10 mouse cellular contexts compared by ENCODE assay signal in the genomic region with DNA sequence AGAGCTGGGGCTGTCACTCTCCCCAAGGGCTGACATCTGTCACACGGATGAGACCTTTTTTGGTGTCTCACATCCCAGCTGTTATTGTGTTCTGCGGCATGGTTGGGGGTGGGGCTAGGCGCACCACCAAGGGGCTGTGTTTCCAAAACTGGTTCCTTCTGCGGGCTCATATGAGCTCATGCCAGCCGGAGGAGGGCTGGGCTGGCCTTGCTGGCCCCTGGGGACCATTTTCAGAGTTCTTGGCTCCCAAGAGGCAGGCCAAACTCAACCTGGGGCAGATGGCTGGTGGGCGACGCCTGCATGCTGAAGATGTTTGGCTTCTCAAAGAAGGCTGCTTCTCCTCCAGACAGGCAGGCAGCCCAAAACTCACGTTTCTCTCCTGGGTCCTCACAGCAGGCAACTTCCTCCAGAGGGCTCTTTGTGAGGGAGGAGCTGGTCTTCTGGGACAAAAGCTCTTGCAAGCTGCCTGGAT.
DNase-seq lines count a peak whose midpoint lies in the region; ATAC-seq and TF ChIP-seq lines count a peak whose summit lies in the region.
"Had no signal": no experiment of that assay in that cellular context is flagged by ENCODE, and none has a peak within 500 bp of the region (broad histone marks: within the 10 kb centered on the region; RNA-seq: fewer than 3 reads in every experiment).

No protein-coding gene starts in this region.

- no peak for TF ChIP-seq EP300 in stomach, postnatal 0 days (optimal IDR thresholded peaks at IDR 0.05)

- ATAC-seq in forebrain, embryonic 11.5 days (replicated peaks; ENCODE audit: low FRiP score) = no peak
- ATAC-seq in stomach, postnatal 0 days (ENCODE audit: low FRiP score, low TSS enrichment) = no peak

- H3K4me3 ChIP-seq in forebrain, embryonic 10.5 days = no peak overlapping the region
- no peak overlapping the region for H3K4me3 ChIP-seq in forebrain, embryonic 11.5 days (ENCODE audit: low read depth, low read length)
- no peak overlapping the region for H3K4me3 ChIP-seq in stomach, postnatal 0 days (ENCODE audit: low read depth, low read length)
- H3K4me3 ChIP-seq: heart, embryonic 13.5 days had no signal

- H3K9ac ChIP-seq in forebrain, embryonic 11.5 days (ENCODE audit: low read length) = no peak overlapping the region
- no peak overlapping the region for H3K9ac ChIP-seq in stomach, postnatal 0 days (ENCODE audit: low read length)
- H3K9ac ChIP-seq: heart, embryonic 13.5 days had no signal

- peak overlapping the region; percentile 40; the same call in 1 of the 2 replicates for H3K27ac ChIP-seq in forebrain, embryonic 10.5 days
- no peak overlapping the region for H3K27ac ChIP-seq in forebrain, embryonic 11.5 days (ENCODE audit: low read depth, low read length)
- H3K27ac ChIP-seq in stomach, postnatal 0 days (replicated peaks) = no peak overlapping the region
- H3K27ac ChIP-seq: heart, embryonic 13.5 days had no signal

- H3K36me3 ChIP-seq in forebrain, embryonic 10.5 days (replicated peaks) = no peaks in the 10 kb centered on the region
- no peaks in the 10 kb centered on the region for H3K36me3 ChIP-seq in forebrain, embryonic 11.5 days (ENCODE audit: control insufficient read depth, insufficient read depth, low read length)
- H3K36me3 ChIP-seq in stomach, postnatal 0 days (ENCODE audit: control insufficient read depth, insufficient read depth, low read length) = no peaks in the 10 kb centered on the region
- H3K36me3 ChIP-seq: heart, embryonic 13.5 days had no signal

- 58% methylated on average over 8 of the region's 8 CpGs for WGBS in forebrain, embryonic 10.5 days
- WGBS in forebrain, embryonic 11.5 days = 60% methylated on average over 8 of the region's 8 CpGs
- WGBS in stomach, postnatal 0 days = 51% methylated on average over 8 of the region's 8 CpGs

- H3K9me3 ChIP-seq in forebrain, embryonic 10.5 days = peaks cover 14% of the 10 kb centered on the region; the same call in 1 of the 2 replicates
- no peaks in the 10 kb centered on the region; the same call in 1 of the 2 replicates for H3K9me3 ChIP-seq in forebrain, embryonic 11.5 days (ENCODE audit: control insufficient read depth, low read length)
- H3K9me3 ChIP-seq in stomach, postnatal 0 days (ENCODE audit: control insufficient read depth, low read length) = no peaks in the 10 kb centered on the region

- no peak for TF ChIP-seq CTCF in stomach, postnatal 0 days (IDR thresholded peaks at IDR 0.05; ENCODE audit: low read depth)

- no peak overlapping the region for H3K4me2 ChIP-seq in forebrain, embryonic 11.5 days (ENCODE audit: low read depth, low read length, severe bottlenecking)
- H3K4me2 ChIP-seq in stomach, postnatal 0 days (replicated peaks; ENCODE audit: low read depth) = no peak overlapping the region
- H3K4me2 ChIP-seq: heart, embryonic 13.5 days; midbrain, embryonic 11.5 days had no signal

- H3K27me3 ChIP-seq in forebrain, embryonic 10.5 days (ENCODE audit: poor library complexity, severe bottlenecking) = 0 out of 2 replicates have a peak, but pooled peaks cover 4% of the 10 kb centered on the region
- H3K27me3 ChIP-seq in forebrain, embryonic 11.5 days (ENCODE audit: control insufficient read depth, insufficient read depth, low read length) = no peaks in the 10 kb centered on the region
- no peaks in the 10 kb centered on the region for H3K27me3 ChIP-seq in stomach, postnatal 0 days (ENCODE audit: control insufficient read depth, insufficient read depth, low read length)

- DNase-seq in forebrain, embryonic 10.5 days (ENCODE audit: extremely low spot score, low spot score) = no peak
- no peak for DNase-seq in forebrain, embryonic 11.5 days (ENCODE audit: low spot score)
- peak; percentile 54 for DNase-seq in A20 (ENCODE audit: low read depth, low spot score)
- peak; percentile 40 to 53 for DNase-seq in frontal cortex, postnatal 10 days (ENCODE audit: low spot score in 2 of 2)
- peak; percentile 66 to 75 for DNase-seq in right cerebral cortex, postnatal 36 days (ENCODE audit: low spot score in 2 of 2)
- no peak for DNase-seq in stomach, postnatal 0 days (ENCODE audit: low spot score)
- DNase-seq in T-cell, adult 2 months (ENCODE audit: low spot score) = no peak
- no peak for DNase-seq in kidney, adult 18-20 months

- H3K4me1 ChIP-seq in forebrain, embryonic 10.5 days = peaks cover 21% of the 10 kb centered on the region
- no peaks in the 10 kb centered on the region for H3K4me1 ChIP-seq in forebrain, embryonic 11.5 days (replicated peaks; ENCODE audit: control insufficient read depth, insufficient read depth, low read length)
- no peaks in the 10 kb centered on the region for H3K4me1 ChIP-seq in stomach, postnatal 0 days (replicated peaks; ENCODE audit: control insufficient read depth, insufficient read depth)
- H3K4me1 ChIP-seq: heart, embryonic 13.5 days had no signal

Comparison
In these comparisons a context has a peak if more than half of its experiments do, and no peak if none do; other contexts are left out.
1. DNase-seq: peak in A20 (single experiment), frontal cortex, postnatal 10 days (2 of 2) and right cerebral cortex, postnatal 36 days (2 of 2); none in forebrain, embryonic 10.5 days (single experiment), forebrain, embryonic 11.5 days (single experiment), stomach, postnatal 0 days (single experiment), T-cell, adult 2 months (single experiment) and kidney, adult 18-20 months (single experiment).